Mouse (Mus musculus): ENCODE data around the gene Rlbp1.

- TF ChIP-seq ZC3H11A (IDR thresholded peaks at IDR 0.05; ENCODE audit: low read depth, low read length), result peak; percentile 84
- TF ChIP-seq ZKSCAN1 (IDR thresholded peaks at IDR 0.05; ENCODE audit: low read depth, low read length), result no peak
- TF ChIP-seq MAFK (IDR thresholded peaks at IDR 0.05; ENCODE audit: borderline replicate concordance, low read depth, low read length), result no peak
- TF ChIP-seq HCFC1 (IDR thresholded peaks at IDR 0.05; ENCODE audit: low read depth, low read length), result no peak
- peak; percentile 92 for TF ChIP-seq RAD21 (IDR thresholded peaks at IDR 0.05; ENCODE audit: low read depth, low read length)
- peak; percentile 82 to 98 (median 91) for TF ChIP-seq CTCF (IDR thresholded peaks at IDR 0.05 in 2 of 3, conservative IDR thresholded peaks at IDR 0.05 in 1 of 3; ENCODE audit: control insufficient read depth in 1 of 3, insufficient read depth in 1 of 3, low read depth in 2 of 3, low read length in 3 of 3, poor library complexity in 1 of 3, severe bottlenecking in 1 of 3)
- TF ChIP-seq MAX (IDR thresholded peaks at IDR 0.05; ENCODE audit: low read length), result no peak
These were observed 37.0 kb downstream of the Rlbp1 start for GRCm38 (mm10) chr7:79349738-79350386.
